Mouse (Mus musculus) ES-Bruce4 (cell line): Measurements from ENCODE around the gene Cep83.

ENCODE experiments used
- CTCF ChIP-seq: IDR thresholded peaks from one replicate; pipeline ENCODE4 v1.8.1; 2011; ENCODE audit warnings: low read depth, low read length
- EP300 ChIP-seq: IDR thresholded peaks from 2 replicates; pipeline ENCODE4 v1.6.1; 2011; ENCODE audit warnings: low read depth, low read length; ENCODE audit not compliant: insufficient read depth
- POLR2A ChIP-seq: IDR thresholded peaks from one replicate; pipeline ENCODE4 v1.8.1; 2011; ENCODE audit warnings: low read length; ENCODE audit not compliant: insufficient read depth

- TF ChIP-seq CTCF (no peak), POLR2A (no peak), EP300 (no peak)
Measured at GRCm38 (mm10) chr10:94809946-94810472, 121.6 kb downstream of the Cep83 start.
